10 mouse cellular contexts compared by ENCODE assay signal in the genomic region with DNA sequence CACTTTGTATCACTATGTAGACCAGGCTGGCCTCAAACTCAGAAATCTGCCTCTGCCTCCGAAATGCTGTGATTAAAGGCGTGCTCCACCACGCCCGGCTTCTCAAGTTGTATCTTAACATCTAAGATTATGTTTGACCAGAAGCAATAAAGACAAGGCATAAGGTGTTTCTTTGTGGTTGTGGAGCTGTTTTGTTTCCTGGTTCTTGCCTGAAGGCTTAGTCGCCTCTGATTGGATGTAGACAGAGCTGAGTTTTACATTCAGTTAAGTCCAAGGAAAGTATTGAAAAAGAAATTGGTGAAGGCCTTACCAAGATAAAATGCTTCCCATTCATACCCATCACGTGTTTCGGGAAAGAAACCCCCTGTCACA. TPM values are rescaled to one million over a fixed set of nuclear protein-coding genes. Genes with fewer than 3 reads are reported as not detected.
DNase-seq lines count a peak whose midpoint lies in the region; ATAC-seq and TF ChIP-seq lines count a peak whose summit lies in the region.
"Had no signal": no experiment of that assay in that cellular context is flagged by ENCODE, and none has a peak within 500 bp of the region (broad histone marks: within the 10 kb centered on the region; RNA-seq: fewer than 3 reads in every experiment).

No protein-coding gene starts in this region.

- TF ChIP-seq POLR2A in cortical plate, adult 2 months (IDR thresholded peaks at IDR 0.05; ENCODE audit: extremely low read depth, insufficient read depth, low read length) = no peak

- TF ChIP-seq EP300 in heart, postnatal 0 days (IDR thresholded peaks at IDR 0.05; ENCODE audit: low read depth) = no peak

- no peaks in the 10 kb centered on the region for H3K27me3 ChIP-seq in heart, postnatal 0 days (ENCODE audit: control insufficient read depth, insufficient read depth, low read length)
- no peaks in the 10 kb centered on the region for H3K27me3 ChIP-seq in midbrain, embryonic 16.5 days (ENCODE audit: control insufficient read depth, insufficient read depth, low read depth, low read length)
- H3K27me3 ChIP-seq: Patski had no signal

- H3K4me2 ChIP-seq in heart, postnatal 0 days (ENCODE audit: low read depth, low read length) = peak overlapping the region; percentile 99
- peak overlapping the region; percentile 92 for H3K4me2 ChIP-seq in midbrain, embryonic 16.5 days (ENCODE audit: low read length)

- H3K9me3 ChIP-seq in heart, postnatal 0 days (replicated peaks; ENCODE audit: control insufficient read depth, low read length) = no peaks in the 10 kb centered on the region
- H3K9me3 ChIP-seq in midbrain, embryonic 16.5 days (replicated peaks; ENCODE audit: control insufficient read depth, low read length, poor library complexity, severe bottlenecking) = no peaks in the 10 kb centered on the region

- ATAC-seq in heart, postnatal 0 days (ENCODE audit: insufficient read depth, low read depth) = no peak
- ATAC-seq in midbrain, embryonic 16.5 days = no peak

- H3K27ac ChIP-seq in heart, postnatal 0 days (ENCODE audit: low read depth) = peak overlapping the region; percentile 88; the same call in 1 of the 2 replicates
- H3K27ac ChIP-seq in cortical plate, adult 2 months (ENCODE audit: insufficient read depth, low read length) = no peak overlapping the region
- no peak overlapping the region for H3K27ac ChIP-seq in midbrain, embryonic 16.5 days (ENCODE audit: low read length)

- H3K4me1 ChIP-seq in heart, postnatal 0 days (ENCODE audit: control insufficient read depth, insufficient read depth) = peaks cover 18% of the 10 kb centered on the region
- H3K4me1 ChIP-seq in cortical plate, adult 2 months (ENCODE audit: control insufficient read depth, insufficient read depth, low read length) = no peaks in the 10 kb centered on the region
- peaks cover 9% of the 10 kb centered on the region for H3K4me1 ChIP-seq in midbrain, embryonic 16.5 days (ENCODE audit: control insufficient read depth, insufficient read depth, low read length)

- H3K4me3 ChIP-seq in heart, postnatal 0 days (ENCODE audit: low read depth, low read length) = peak overlapping the region; percentile 92
- H3K4me3 ChIP-seq in cortical plate, adult 2 months (ENCODE audit: insufficient read depth, low read length) = peak overlapping the region; percentile 50
- H3K4me3 ChIP-seq in midbrain, embryonic 16.5 days (ENCODE audit: low read depth, low read length) = peak overlapping the region; percentile 91

- WGBS in heart, postnatal 0 days = 57% methylated on average over 7 of the region's 7 CpGs
- WGBS in midbrain, embryonic 16.5 days = 85% methylated on average over 7 of the region's 7 CpGs

- no peaks in the 10 kb centered on the region for H3K36me3 ChIP-seq in heart, postnatal 0 days (replicated peaks; ENCODE audit: control insufficient read depth, insufficient read depth, low read length)
- no peaks in the 10 kb centered on the region for H3K36me3 ChIP-seq in midbrain, embryonic 16.5 days (ENCODE audit: control insufficient read depth, insufficient read depth, low read length)

- no peak for TF ChIP-seq CTCF in heart, postnatal 0 days (IDR thresholded peaks at IDR 0.05; ENCODE audit: low read depth)
- TF ChIP-seq CTCF in cortical plate, adult 2 months (IDR thresholded peaks at IDR 0.05; ENCODE audit: extremely low read depth, insufficient read depth, low read length) = no peak

- DNase-seq in heart, postnatal 0 days (ENCODE audit: low spot score) = no peak
- DNase-seq in heart, postnatal 10 days = no peak
- DNase-seq in induced T-regulatory cell, adult 2 months (ENCODE audit: low read depth) = peak; percentile 58
- DNase-seq in retina, postnatal 1 day = no peak
- DNase-seq in retina, embryonic 14.5 days (ENCODE audit: low spot score) = no peak
- no peak for DNase-seq in kidney, adult 9 months
- DNase-seq: thymus, postnatal 25 days had no signal

- intact Hi-C loops in heart, postnatal 10 days (cut with DNase I) = loop anchor here (5.0 kb wide), 1 partner anchor 37 kb away; no protein-coding TSS in a partner anchor

- H3K9ac ChIP-seq in heart, postnatal 0 days (replicated peaks; ENCODE audit: low read depth, low read length) = peak overlapping the region; percentile 91; the same call in 1 of the 2 replicates
- peak overlapping the region; percentile 94 for H3K9ac ChIP-seq in midbrain, embryonic 16.5 days (ENCODE audit: low read depth, low read length)

RNA-seq across cellular contexts. Expression of gene Lclat1, which starts 1.1 kb away (rescaled TPM):
- total RNA-seq in heart, postnatal 0 days (2014; rRNA removed; ENCODE audit: low replicate concordance) = 218 and 225 TPM in 2 replicates
- polyA plus RNA-seq in heart, postnatal 0 days (2015; fragmentation: Nextera tagmentation; extraction: Ambion mirVana) = 31.5 and 32.8 TPM in 2 replicates
- total RNA-seq in heart, postnatal 10 days (2021) = 100 to 1,000 TPM; 139 to 218 TPM
- 19.6 and 21.1 TPM in 2 replicates for polyA plus RNA-seq in cortical plate, adult 2 months (2012; rRNA removed)
- polyA plus RNA-seq in midbrain, embryonic 16.5 days (2015; fragmentation: Nextera tagmentation; extraction: Ambion mirVana) = 12.3 and 14.5 TPM in 2 replicates
